Mouse (Mus musculus) neural tube, embryonic 11.5 days (tissue): ENCODE data around the gene Zfp36l1. TPM values are rescaled to one million over a fixed set of nuclear protein-coding genes. Genes with fewer than 3 reads are reported as not detected.

Experiments used
- ATAC-seq: fragments of 200-750 bp; cut with Nextera tagmentation; 2 replicates; pipeline ENCODE4 v1.8.0; 2017; ENCODE audit warnings: moderate number of reproducible peaks, mild to moderate bottlenecking, moderate TSS enrichment, moderate library complexity; ENCODE audit not compliant: insufficient read depth, low FRiP score, low TSS enrichment
- DNase-seq: peaks from one replicate; pipeline ENCODE4 v3.0.0-alpha.2; 2015; ENCODE audit warnings: low spot score
- H3K27ac ChIP-seq: fragments of 300-500 bp; sonication (generic); 2 replicates; pipeline ENCODE4 v1.5.1; 2014; ENCODE audit warnings: low read depth, mild to moderate bottlenecking, low read length
- H3K27me3 ChIP-seq: fragments of 300-500 bp; sonication (generic); 2 replicates; pipeline ENCODE4 v1.6.1; 2014; ENCODE audit warnings: mild to moderate bottlenecking, low read length, mixed read lengths; ENCODE audit not compliant: control insufficient read depth, insufficient read depth
- H3K36me3 ChIP-seq: fragments of 300-500 bp; sonication (generic); 2 replicates; pipeline ENCODE4 v1.6.1; 2014; ENCODE audit warnings: mild to moderate bottlenecking, low read length, moderate library complexity, mixed read lengths; ENCODE audit not compliant: control insufficient read depth, insufficient read depth
- H3K4me1 ChIP-seq: fragments of 300-500 bp; sonication (generic); 2 replicates; pipeline ENCODE4 v1.6.1; 2014; ENCODE audit warnings: low read length, mixed read lengths; ENCODE audit not compliant: control insufficient read depth, insufficient read depth
- H3K4me2 ChIP-seq: fragments of 300-500 bp; sonication (generic); 2 replicates; pipeline ENCODE4 v1.6.1; 2014; ENCODE audit warnings: low read depth, mild to moderate bottlenecking, moderate library complexity
- H3K4me3 ChIP-seq: fragments of 300-500 bp; sonication (generic); 2 replicates; pipeline ENCODE4 v1.5.1; 2014; ENCODE audit warnings: low read depth, low read length
- H3K9ac ChIP-seq: fragments of 300-500 bp; sonication (generic); 2 replicates; pipeline ENCODE4 v1.6.1; 2014; ENCODE audit warnings: mild to moderate bottlenecking, low read length
- H3K9me3 ChIP-seq: fragments of 300-500 bp; sonication (generic); 2 replicates; pipeline ENCODE4 v1.6.1; 2016; ENCODE audit warnings: low read length; ENCODE audit not compliant: control insufficient read depth
- WGBS: fragments of 180-500 bp; shearing (Covaris S2); extraction: QIAGEN DNeasy Blood & Tissue Kit; methylation state at CpG from one replicate; pipeline ENCODE4 v1.1.7; 2014; 5-methylcytosine and 5-hydroxymethylcytosine counted together
- polyA plus RNA-seq: library from polyadenylated mRNA; unstranded; fragments of >200 nt; fragmentation: Nextera tagmentation; extraction: Ambion mirVana; gene quantifications from 2 replicates; pipeline ENCODE4 v1.2.1, GENCODE M21; 2014

Gene Zfp36l1
- polyA plus RNA-seq, 1 experiment from 2014 or later = 135 TPM

DNA sequence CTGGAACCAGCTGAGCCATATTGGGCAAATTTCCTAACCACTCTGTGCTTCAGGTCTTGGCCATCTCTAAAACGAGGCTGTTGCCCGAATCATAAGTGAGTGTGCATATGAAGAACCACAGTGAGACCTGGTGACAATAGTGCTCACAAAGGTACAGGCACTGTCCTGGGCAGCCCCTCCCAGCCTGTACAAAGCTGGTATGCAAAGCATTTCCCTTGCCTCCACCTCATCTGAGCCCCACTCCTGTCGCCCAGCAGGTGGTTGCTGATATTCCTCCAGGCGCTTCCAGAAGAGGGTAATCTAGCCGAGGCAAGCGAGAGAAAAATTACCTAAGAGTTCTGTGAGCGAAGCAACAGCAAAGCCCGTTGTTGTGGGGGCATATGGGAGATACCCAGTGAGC lies 21.7 kb downstream of the Zfp36l1 start:
- H3K4me2 ChIP-seq = no peak overlapping the region
- H3K4me3 ChIP-seq = no peak overlapping the region
- no peaks in the 10 kb centered on the region for H3K36me3 ChIP-seq
- no peak overlapping the region for H3K9ac ChIP-seq
- H3K27me3 ChIP-seq = no peaks in the 10 kb centered on the region
- H3K9me3 ChIP-seq = no peaks in the 10 kb centered on the region
- H3K27ac ChIP-seq = no peak overlapping the region
- no peak for ATAC-seq
- no peaks in the 10 kb centered on the region for H3K4me1 ChIP-seq
- WGBS = 48% methylated on average over 8 of the region's 8 CpGs
- DNase-seq = no peak

DNA sequence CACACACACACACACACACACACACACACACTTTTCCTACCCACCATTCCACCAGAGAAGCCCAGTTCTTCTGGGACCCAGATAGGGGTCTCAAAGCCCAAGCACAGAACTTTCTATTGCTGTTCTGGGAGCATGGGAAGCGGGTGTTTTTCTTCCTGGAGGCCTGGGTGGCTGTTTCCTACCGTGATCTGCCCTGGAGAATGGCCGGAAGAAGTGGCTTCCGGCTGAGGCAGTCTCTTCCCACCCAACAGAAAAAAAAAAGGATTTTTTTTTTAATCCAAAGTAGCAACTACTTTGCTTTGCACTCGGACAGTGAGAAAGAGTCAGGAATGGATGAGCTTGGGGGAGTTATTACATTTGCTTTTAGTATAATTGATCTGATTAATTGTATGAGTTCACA lies 22.3 kb downstream of the Zfp36l1 start:
- H3K27me3 ChIP-seq = no peaks in the 10 kb centered on the region
- no peak overlapping the region for H3K4me3 ChIP-seq
- no peak overlapping the region for H3K27ac ChIP-seq
- DNase-seq = no peak
- WGBS = 61% methylated on average over 5 of the region's 5 CpGs
- no peaks in the 10 kb centered on the region for H3K9me3 ChIP-seq
- ATAC-seq = no peak
- H3K36me3 ChIP-seq = no peaks in the 10 kb centered on the region
- H3K4me1 ChIP-seq = no peaks in the 10 kb centered on the region
- H3K9ac ChIP-seq = no peak overlapping the region
- H3K4me2 ChIP-seq = no peak overlapping the region

DNA sequence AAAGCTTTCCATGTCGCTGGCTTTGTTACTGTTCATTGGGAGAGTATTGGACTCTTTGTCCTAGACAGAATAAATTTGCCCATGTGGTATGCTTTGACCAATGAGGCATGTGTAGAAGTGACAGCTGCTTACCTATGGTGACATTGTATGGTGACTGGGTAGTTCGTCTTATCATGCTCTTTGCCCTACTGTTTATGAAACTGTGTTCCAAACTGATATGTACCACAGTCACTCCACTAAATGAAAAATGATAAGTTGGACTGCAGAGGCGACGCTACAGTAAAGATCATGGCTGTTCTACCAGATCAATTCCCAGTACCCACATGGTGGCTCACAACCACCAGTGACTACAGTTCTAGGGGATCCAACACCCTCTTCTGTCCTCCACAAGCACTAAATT lies 24.7 kb downstream of the Zfp36l1 start:
- DNase-seq (no peak), ATAC-seq (no peak)
- WGBS = 82% methylated on average over 4 of the region's 4 CpGs
- H3K27ac ChIP-seq = no peak overlapping the region
- H3K36me3 ChIP-seq = no peaks in the 10 kb centered on the region
- H3K9me3 ChIP-seq = no peaks in the 10 kb centered on the region
- H3K4me2 ChIP-seq = no peak overlapping the region
- no peaks in the 10 kb centered on the region for H3K27me3 ChIP-seq
- H3K4me1 ChIP-seq = 0 out of 2 replicates have a peak, but pooled peaks cover 3% of the 10 kb centered on the region
- no peak overlapping the region for H3K4me3 ChIP-seq
- H3K9ac ChIP-seq = no peak overlapping the region

DNA sequence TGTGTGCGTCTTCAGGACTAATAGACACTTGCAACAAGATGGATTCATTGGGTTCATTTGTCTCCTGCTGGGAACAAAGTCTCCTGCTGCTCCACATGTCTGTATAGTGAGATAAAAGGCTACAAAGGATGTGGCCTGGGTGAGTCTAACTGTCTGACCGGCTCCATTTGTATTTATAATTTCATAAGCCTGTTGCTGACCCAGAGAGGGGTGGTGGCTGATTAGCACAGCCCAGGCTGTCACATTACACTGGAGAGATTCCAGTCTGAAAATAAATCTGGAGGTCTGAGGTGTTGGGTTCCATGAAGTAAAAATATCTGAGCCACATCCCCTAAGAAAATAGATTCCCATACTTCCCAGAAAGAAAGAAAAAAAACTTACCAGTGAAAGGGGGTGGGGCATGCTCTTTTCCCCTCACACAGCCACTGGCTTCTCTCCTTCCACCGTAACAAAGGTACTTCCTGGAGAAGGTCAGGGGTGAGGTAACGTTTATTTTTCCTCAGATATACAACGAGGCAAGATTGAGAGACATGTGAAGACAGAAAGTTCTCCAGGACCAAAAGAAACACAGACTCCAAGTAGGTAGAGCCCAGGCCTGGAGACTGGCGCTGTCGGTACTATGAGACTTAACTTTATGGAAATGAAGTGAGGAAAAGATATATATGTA lies 28.2 kb downstream of the Zfp36l1 start:
- Histone ChIP-seq H3K27ac (no peak overlapping the region), H3K4me2 (no peak overlapping the region), H3K4me1 (0 out of 2 replicates have a peak, but pooled peaks cover 3% of the 10 kb centered on the region), H3K36me3 (no peaks in the 10 kb centered on the region), H3K27me3 (no peaks in the 10 kb centered on the region), H3K9ac (no peak overlapping the region), H3K4me3 (no peak overlapping the region), H3K9me3 (no peaks in the 10 kb centered on the region)
- DNase-seq (no peak), ATAC-seq (no peak)
- 44% methylated on average over 7 of the region's 7 CpGs for WGBS

DNA sequence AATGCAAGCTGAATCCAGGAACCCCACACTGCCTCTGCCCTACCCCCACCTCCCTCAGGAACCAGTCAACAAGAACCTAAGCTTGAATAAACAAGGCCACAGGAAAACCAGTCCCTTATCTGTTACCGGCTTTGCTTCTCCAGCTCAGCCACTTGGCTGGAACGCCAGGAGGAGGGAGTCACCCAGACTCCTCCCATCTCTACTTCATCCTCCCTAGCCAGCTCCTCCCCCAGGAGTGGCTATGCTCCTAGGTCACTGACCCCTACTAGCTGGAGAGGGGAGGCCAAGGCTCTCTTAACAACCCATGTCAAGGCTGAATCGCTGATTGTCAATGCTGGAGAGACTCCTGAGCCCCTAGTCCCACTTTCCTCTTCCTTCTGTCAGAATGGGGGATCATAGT lies 28.9 kb downstream of the Zfp36l1 start:
- 15% methylated on average over 3 of the region's 3 CpGs for WGBS
- Histone ChIP-seq H3K27ac (no peak overlapping the region), H3K4me1 (0 out of 2 replicates have a peak, but pooled peaks cover 3% of the 10 kb centered on the region), H3K36me3 (no peaks in the 10 kb centered on the region), H3K27me3 (no peaks in the 10 kb centered on the region), H3K9me3 (no peaks in the 10 kb centered on the region), H3K9ac (no peak overlapping the region), H3K4me2 (no peak overlapping the region), H3K4me3 (no peak overlapping the region)
- ATAC-seq (no peak), DNase-seq (no peak)

DNA sequence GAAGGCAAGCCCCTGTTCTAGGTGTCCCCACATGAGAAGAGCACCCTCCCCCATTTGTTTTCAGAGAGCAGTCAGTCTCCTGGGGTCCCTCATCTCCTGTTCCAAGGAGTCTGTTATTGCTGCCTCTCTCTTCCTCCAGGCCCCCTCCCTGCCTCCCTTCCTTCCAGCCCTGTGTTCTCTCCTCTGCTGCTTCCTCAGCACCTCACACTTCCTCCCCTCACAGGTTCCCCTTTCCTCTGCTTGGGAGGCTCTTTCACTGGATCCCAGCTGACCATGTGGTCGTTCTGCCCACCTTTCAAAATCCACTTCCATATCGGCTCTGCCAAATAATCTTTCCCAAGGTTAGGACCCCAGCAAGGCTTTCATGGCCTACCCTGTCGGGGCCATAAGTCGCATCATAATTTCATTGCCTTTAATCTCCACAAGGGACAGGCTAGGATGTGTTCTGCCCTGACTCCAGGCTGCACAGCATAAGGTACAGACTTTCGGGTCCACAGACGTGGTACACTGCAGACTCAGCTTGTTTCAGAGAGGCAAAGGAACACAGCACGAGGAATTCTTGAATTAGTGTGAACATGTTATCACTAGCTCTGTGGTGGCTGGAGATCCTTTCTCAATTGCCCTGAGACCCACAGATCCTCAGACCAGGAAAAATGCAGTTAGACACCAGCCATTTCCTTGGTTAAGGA lies 29.5 kb downstream of the Zfp36l1 start:
- no peak for DNase-seq
- WGBS = 73% methylated on average over 7 of the region's 7 CpGs
- no peak overlapping the region for H3K27ac ChIP-seq
- no peak for ATAC-seq
- H3K9me3 ChIP-seq = no peaks in the 10 kb centered on the region
- no peaks in the 10 kb centered on the region for H3K27me3 ChIP-seq
- H3K4me1 ChIP-seq = 0 out of 2 replicates have a peak, but pooled peaks cover 3% of the 10 kb centered on the region
- no peak overlapping the region for H3K4me3 ChIP-seq
- H3K9ac ChIP-seq = no peak overlapping the region
- H3K4me2 ChIP-seq = no peak overlapping the region
- no peaks in the 10 kb centered on the region for H3K36me3 ChIP-seq

DNA sequence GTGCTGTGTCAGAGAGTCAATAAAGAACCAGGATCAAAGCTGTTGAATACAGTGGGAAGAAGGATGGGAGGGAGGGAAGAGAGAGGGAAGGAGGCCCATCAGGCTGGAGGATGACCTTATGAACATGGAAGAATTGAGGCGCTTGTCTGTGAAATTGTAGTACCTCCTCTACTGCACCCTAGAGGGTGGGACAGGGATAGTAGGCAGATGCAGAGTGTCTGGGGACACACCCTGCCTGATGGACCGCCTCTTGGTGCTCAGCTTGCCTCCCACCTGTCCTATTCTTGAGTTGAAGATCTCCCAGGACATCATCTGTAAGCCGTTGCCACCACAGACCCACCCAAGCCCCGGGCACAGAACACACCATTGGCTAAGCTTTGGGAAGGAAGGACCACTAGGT lies 30.1 kb downstream of the Zfp36l1 start:
- Histone ChIP-seq H3K36me3 (no peaks in the 10 kb centered on the region), H3K4me3 (no peak overlapping the region), H3K27me3 (no peaks in the 10 kb centered on the region), H3K4me2 (no peak overlapping the region), H3K9me3 (no peaks in the 10 kb centered on the region), H3K27ac (no peak overlapping the region), H3K4me1 (0 out of 2 replicates have a peak, but pooled peaks cover 3% of the 10 kb centered on the region), H3K9ac (no peak overlapping the region)
- ATAC-seq (no peak), DNase-seq (no peak)
- WGBS = 89% methylated on average over 4 of the region's 4 CpGs

DNA sequence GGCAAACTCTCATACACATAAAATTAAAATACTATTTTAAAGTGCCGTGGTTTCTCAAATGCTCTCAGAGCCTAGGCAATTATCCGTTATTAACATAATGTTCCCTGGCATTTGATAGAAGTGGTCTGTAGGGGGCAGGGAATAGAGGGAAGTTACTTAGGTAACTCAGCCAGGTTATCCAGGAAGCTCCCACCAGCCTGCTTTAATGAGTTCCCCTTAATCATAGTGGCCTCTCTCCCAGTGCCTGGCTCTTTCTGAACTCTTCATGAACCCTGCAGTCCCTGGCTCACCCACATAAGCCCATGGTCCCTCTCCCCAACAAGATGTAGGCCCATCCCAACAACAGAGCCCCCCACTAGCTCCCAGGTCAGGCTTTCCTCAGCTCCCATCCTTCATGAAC lies 31.4 kb downstream of the Zfp36l1 start:
- ATAC-seq = no peak
- 80% methylated on average over 2 of the region's 2 CpGs for WGBS
- H3K4me1 ChIP-seq = 0 out of 2 replicates have a peak, but pooled peaks cover 3% of the 10 kb centered on the region
- no peaks in the 10 kb centered on the region for H3K36me3 ChIP-seq
- no peak overlapping the region for H3K9ac ChIP-seq
- H3K27ac ChIP-seq = no peak overlapping the region
- H3K9me3 ChIP-seq = no peaks in the 10 kb centered on the region
- H3K4me2 ChIP-seq = no peak overlapping the region
- no peak for DNase-seq
- no peak overlapping the region for H3K4me3 ChIP-seq
- no peaks in the 10 kb centered on the region for H3K27me3 ChIP-seq

DNA sequence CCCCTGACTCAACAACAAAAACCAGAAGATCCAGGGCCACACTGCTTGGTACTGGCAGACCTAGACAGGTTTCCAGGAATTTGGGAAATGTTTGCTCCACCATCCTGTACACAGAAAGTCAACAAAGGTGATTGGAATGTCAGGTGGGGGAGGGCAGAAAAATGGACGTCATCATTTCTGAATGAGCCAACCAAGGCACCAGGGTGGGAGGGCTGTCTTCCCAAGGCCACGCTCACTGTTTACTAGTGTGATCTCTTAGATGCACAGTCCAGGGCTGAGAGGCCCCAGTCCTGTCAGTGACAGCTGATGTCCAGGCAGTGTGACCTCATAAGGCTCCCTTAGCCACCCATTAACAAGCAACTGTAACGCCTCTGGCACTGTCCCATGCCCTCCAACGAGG lies 32.9 kb downstream of the Zfp36l1 start:
- DNase-seq (no peak), ATAC-seq (no peak)
- Histone ChIP-seq H3K9me3 (no peaks in the 10 kb centered on the region), H3K36me3 (no peaks in the 10 kb centered on the region), H3K27ac (no peak overlapping the region), H3K9ac (no peak overlapping the region), H3K4me2 (no peak overlapping the region), H3K4me1 (0 out of 2 replicates have a peak, but pooled peaks cover 3% of the 10 kb centered on the region), H3K27me3 (no peaks in the 10 kb centered on the region), H3K4me3 (no peak overlapping the region)
- WGBS = 88% methylated on average over 4 of the region's 4 CpGs
